Mouse (Mus musculus) right cerebral cortex, postnatal 25 days (tissue): ENCODE measurements around the gene March2.
"Not testable (repeated sequence)": the region's sequence is repeated elsewhere in the genome, so short reads cannot be mapped to it uniquely, and the experiment has no call there.

Experiments used
- DNase-seq: peaks from one replicate; pipeline ENCODE4 v3.0.0; 2022

The March2 gene

GRCm38 (mm10) chr17:33718384-33718881 lies at the start of gene March2:
Gene March2 (minus strand): TSS chr17:33718670.
- peak; percentile 95 for DNase-seq

- no peak for DNase-seq
Observed at GRCm38 (mm10) chr17:33766389-33766788, 47.9 kb upstream of the March2 start.

GRCm38 (mm10) chr17:33760255-33761165 lies 42.0 kb upstream of the March2 start, which contains the start of gene Rab11b:
Gene Rab11b (minus strand): TSS chr17:33760530.
- peak; percentile 100 for DNase-seq

GRCm38 (mm10) chr17:33759767-33760254 lies 41.3 kb upstream of the March2 start:
- DNase-seq, result peak; percentile 85

GRCm38 (mm10) chr17:33757231-33757630 lies 38.8 kb upstream of the March2 start:
- no peak for DNase-seq

- DNase-seq, result no peak
Observed at GRCm38 (mm10) chr17:33756108-33756790, 37.8 kb upstream of the March2 start.

- no peak for DNase-seq
Observed at GRCm38 (mm10) chr17:33755418-33756107, 37.1 kb upstream of the March2 start.

- DNase-seq, result no peak
Observed at GRCm38 (mm10) chr17:33754656-33755055, 36.2 kb upstream of the March2 start.

- no peak for DNase-seq
Observed at GRCm38 (mm10) chr17:33752297-33752696, 33.8 kb upstream of the March2 start.

- DNase-seq, result no peak
Observed at GRCm38 (mm10) chr17:33751181-33751580, 32.7 kb upstream of the March2 start.

GRCm38 (mm10) chr17:33749451-33749850 lies 31.0 kb upstream of the March2 start:
- no peak for DNase-seq

- no peak for DNase-seq
Observed at GRCm38 (mm10) chr17:33746011-33746410, 27.5 kb upstream of the March2 start.

- no peak for DNase-seq
Observed at GRCm38 (mm10) chr17:33744686-33745384, 26.4 kb upstream of the March2 start.

- DNase-seq, result no peak
Observed at GRCm38 (mm10) chr17:33742420-33742819, 23.9 kb upstream of the March2 start.

GRCm38 (mm10) chr17:33733526-33733925 lies 15.1 kb upstream of the March2 start:
- DNase-seq, result not testable (repeated sequence)

- not testable (repeated sequence) for DNase-seq
Observed at GRCm38 (mm10) chr17:33732556-33733083, 14.2 kb upstream of the March2 start.

- DNase-seq, result no peak
Observed at GRCm38 (mm10) chr17:33729215-33729614, 10.7 kb upstream of the March2 start.

- DNase-seq, result no peak
Observed at GRCm38 (mm10) chr17:33728396-33728795, 9.9 kb upstream of the March2 start.

- DNase-seq, result no peak
Observed at GRCm38 (mm10) chr17:33719736-33720378, 1.4 kb upstream of the March2 start.

GRCm38 (mm10) chr17:33718944-33719725 lies 665 bp upstream of the March2 start:
- DNase-seq, result no peak

- no peak for DNase-seq
Observed at GRCm38 (mm10) chr17:33717982-33718381, 488 bp downstream of the March2 start.
